Mouse (Mus musculus) ES-Bruce4 (cell line): Measurements from ENCODE around the gene Sfswap. TPM values are rescaled to one million over a fixed set of nuclear protein-coding genes. Genes with fewer than 3 reads are reported as not detected.

Experiments used
- H3K27ac ChIP-seq: 2 replicates; pipeline ENCODE4 v1.5.1; 2012; ENCODE audit warnings: low read length, inconsistent platforms; ENCODE audit not compliant: insufficient read depth
- H3K27me3 ChIP-seq: 2 replicates; pipeline ENCODE4 v1.6.1; 2012; ENCODE audit warnings: mild to moderate bottlenecking, low read length, inconsistent platforms; ENCODE audit not compliant: control insufficient read depth, poor library complexity, insufficient read depth, severe bottlenecking
- H3K36me3 ChIP-seq: 2 replicates; pipeline ENCODE4 v1.6.1; 2012; ENCODE audit warnings: inconsistent platforms, mild to moderate bottlenecking, low read length, moderate library complexity; ENCODE audit not compliant: control insufficient read depth, poor library complexity, insufficient read depth, severe bottlenecking
- H3K4me1 ChIP-seq: one replicate; pipeline ENCODE4 v1.8.1; 2011; ENCODE audit warnings: low read length; ENCODE audit not compliant: control insufficient read depth, insufficient read depth
- H3K4me3 ChIP-seq: 2 replicates; pipeline ENCODE4 v1.5.1; 2011; ENCODE audit warnings: low read depth, mild to moderate bottlenecking, low read length
- H3K9ac ChIP-seq: 2 replicates; pipeline ENCODE4 v1.6.1; 2012; ENCODE audit warnings: low read depth, mild to moderate bottlenecking, inconsistent platforms; ENCODE audit not compliant: poor library complexity, severe bottlenecking
- H3K9me3 ChIP-seq: replicated peaks from 2 replicates; pipeline ENCODE4 v1.6.1; 2012; ENCODE audit warnings: mild to moderate bottlenecking, low read length, inconsistent platforms; ENCODE audit not compliant: control insufficient read depth, poor library complexity, insufficient read depth, severe bottlenecking
- CTCF ChIP-seq: IDR thresholded peaks from one replicate; pipeline ENCODE4 v1.8.1; 2011; ENCODE audit warnings: low read depth, low read length
- EP300 ChIP-seq: IDR thresholded peaks from 2 replicates; pipeline ENCODE4 v1.6.1; 2011; ENCODE audit warnings: low read depth, low read length; ENCODE audit not compliant: insufficient read depth
- POLR2A ChIP-seq: IDR thresholded peaks from one replicate; pipeline ENCODE4 v1.8.1; 2011; ENCODE audit warnings: low read length; ENCODE audit not compliant: insufficient read depth
- polyA plus RNA-seq: library from polyadenylated mRNA; stranded (reverse); fragments of >200 nt; gene quantifications from 2 replicates; pipeline ENCODE4 v1.2.4, GENCODE M21; 2011; ENCODE audit warnings: low read depth; ENCODE audit not compliant: missing spikeins, insufficient read depth, insufficient read length

Sfswap gene
- polyA plus RNA-seq, 1 experiment: 72.7 TPM

DNA sequence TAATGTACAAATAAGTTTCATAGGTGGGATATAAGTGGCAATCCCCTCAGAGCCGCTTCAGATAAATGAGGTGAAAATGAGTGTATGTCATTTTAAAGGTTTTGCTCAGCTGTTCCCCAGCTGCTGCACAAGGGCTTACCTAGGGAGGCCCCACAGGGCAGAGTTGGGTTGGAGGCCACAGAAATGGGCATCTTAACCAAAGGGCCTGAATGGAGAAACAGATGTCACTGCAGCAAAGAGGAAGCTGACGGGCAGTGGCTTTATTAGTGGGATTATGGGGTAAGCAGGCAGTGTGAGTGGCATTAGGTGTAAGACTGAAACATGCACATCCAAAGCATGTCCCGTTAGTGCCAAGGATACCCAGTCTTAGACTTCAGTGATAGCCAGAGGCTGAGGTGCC, 20.9 kb downstream of the Sfswap start:
- TF ChIP-seq POLR2A: no peak
- no peak for TF ChIP-seq EP300
- Histone ChIP-seq H3K4me3 (no peak overlapping the region), H3K4me1 (no peaks in the 10 kb centered on the region), H3K9me3 (no peaks in the 10 kb centered on the region), H3K36me3 (peaks cover 26% of the 10 kb centered on the region), H3K9ac (no peak overlapping the region), H3K27ac (no peak overlapping the region), H3K27me3 (no peaks in the 10 kb centered on the region)

DNA sequence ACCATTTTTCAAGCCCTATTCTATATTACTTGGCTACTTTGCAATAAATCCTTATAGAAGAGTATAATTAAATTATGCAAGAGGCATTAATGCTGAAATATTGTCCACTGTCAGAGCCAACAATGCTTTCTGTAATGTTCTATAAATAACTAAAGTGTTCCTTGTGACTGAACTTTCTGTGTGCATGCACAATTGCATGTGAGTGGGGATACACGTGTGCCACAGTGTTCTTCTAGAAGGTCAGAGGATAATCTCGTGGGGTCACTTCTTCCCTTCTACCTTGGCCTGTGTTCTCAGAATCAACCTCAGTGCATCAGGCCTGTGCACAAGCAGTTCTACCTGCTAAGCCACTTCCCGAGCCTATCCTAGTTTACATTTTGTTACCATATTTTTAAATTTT, 22.1 kb downstream of the Sfswap start:
- no peak for TF ChIP-seq CTCF
- no peak for TF ChIP-seq POLR2A
- no peak for TF ChIP-seq EP300
- no peaks in the 10 kb centered on the region for H3K27me3 ChIP-seq
- no peak overlapping the region for H3K4me3 ChIP-seq
- H3K27ac ChIP-seq: no peak overlapping the region
- H3K9me3 ChIP-seq: no peaks in the 10 kb centered on the region
- no peaks in the 10 kb centered on the region for H3K4me1 ChIP-seq
- H3K36me3 ChIP-seq: peaks cover 24% of the 10 kb centered on the region
- no peak overlapping the region for H3K9ac ChIP-seq

DNA sequence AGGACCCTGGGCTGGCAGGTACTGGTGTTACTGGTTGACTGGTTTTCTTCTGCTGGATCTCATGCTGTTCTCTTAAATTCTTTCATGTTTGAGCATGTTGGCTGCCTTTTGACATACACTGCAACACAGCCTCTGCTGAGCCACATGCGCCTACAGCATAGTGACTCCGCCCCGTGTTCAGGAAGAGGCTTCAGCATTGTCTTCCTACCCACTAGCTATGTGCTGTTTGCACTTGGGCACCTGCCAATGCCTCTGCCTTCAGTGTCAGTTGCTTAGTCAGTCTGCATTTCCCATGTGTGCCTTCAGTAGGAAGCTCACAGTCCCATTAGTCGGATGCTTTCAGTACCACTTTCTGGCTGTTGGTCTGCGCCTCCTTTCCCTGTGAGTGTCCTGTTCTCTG, 23.7 kb downstream of the Sfswap start:
- Histone ChIP-seq H3K27me3 (no peaks in the 10 kb centered on the region), H3K9ac (no peak overlapping the region), H3K9me3 (no peaks in the 10 kb centered on the region), H3K4me1 (no peaks in the 10 kb centered on the region), H3K4me3 (no peak overlapping the region), H3K36me3 (peaks cover 27% of the 10 kb centered on the region), H3K27ac (no peak overlapping the region)
- TF ChIP-seq POLR2A (no peak), CTCF (no peak), EP300 (no peak)

DNA sequence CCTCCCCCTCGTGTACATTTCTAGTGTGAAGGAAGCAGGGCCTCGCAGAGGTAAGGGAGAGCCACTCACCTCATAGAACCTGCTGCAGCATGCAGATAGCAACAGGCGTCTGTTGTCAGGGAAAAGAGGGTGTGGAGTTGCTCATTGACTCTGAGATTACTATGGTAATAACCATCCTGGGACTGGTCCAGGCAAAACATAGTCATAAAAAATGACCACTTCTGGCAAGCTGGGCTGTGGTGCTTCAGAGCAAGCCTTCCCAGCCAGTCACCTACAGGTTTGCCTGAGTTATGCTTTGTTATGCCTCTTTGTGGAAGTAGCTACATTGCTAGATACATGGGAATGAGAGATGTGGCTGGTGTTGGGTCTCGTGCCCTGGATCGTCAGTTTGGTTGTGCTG, 26.1 kb downstream of the Sfswap start:
- no peaks in the 10 kb centered on the region for H3K9me3 ChIP-seq
- H3K27me3 ChIP-seq: no peaks in the 10 kb centered on the region
- no peak overlapping the region for H3K27ac ChIP-seq
- no peaks in the 10 kb centered on the region for H3K4me1 ChIP-seq
- H3K4me3 ChIP-seq: no peak overlapping the region
- peaks cover 29% of the 10 kb centered on the region for H3K36me3 ChIP-seq
- TF ChIP-seq POLR2A (no peak), CTCF (no peak), EP300 (no peak)
- no peak overlapping the region for H3K9ac ChIP-seq

DNA sequence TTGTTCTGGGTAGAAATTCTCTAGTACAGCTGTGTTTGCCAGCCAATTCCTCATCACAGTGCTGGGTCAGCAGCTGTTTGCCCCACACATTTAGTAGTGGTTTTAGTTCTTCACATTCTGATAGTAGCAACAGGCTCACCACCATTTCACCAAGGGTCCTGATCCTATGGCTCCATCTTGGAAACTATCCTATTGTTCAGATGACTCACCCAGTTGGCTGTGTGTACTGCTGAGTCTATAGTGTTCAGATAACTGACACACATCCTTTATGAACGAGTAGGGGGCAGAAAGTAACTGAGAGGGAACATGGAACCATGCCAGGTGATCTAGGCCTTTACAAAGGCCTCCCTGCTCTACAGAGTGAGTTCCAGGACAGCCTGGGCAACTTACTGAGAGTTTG, 28.6 kb downstream of the Sfswap start:
- Histone ChIP-seq H3K27ac (no peak overlapping the region), H3K4me3 (no peak overlapping the region), H3K9me3 (no peaks in the 10 kb centered on the region), H3K9ac (no peak overlapping the region), H3K27me3 (no peaks in the 10 kb centered on the region), H3K36me3 (peaks cover 25% of the 10 kb centered on the region), H3K4me1 (no peaks in the 10 kb centered on the region)
- TF ChIP-seq POLR2A (no peak), CTCF (no peak), EP300 (no peak)

DNA sequence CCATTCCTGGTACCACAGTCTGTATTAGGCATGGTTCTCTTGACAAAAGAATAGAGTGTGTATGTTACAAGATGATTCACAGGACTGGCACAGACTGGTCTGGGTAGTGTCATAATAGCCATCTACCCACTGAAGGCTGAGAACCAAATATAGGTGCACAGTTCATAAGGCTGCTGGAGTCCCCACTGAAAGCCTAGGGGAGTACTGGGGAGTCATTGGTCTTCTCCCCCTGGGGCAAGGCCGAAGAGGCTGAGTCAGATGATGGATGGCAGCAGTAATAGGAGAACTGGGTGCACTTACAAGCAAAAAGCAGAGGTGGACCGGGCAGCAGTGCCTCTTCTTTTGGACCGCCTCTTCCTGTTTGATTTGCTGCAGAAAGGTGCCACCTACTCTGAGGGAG, 32.7 kb downstream of the Sfswap start:
- no peaks in the 10 kb centered on the region for H3K9me3 ChIP-seq
- H3K4me3 ChIP-seq: no peak overlapping the region
- no peaks in the 10 kb centered on the region for H3K4me1 ChIP-seq
- H3K36me3 ChIP-seq: peaks cover 10% of the 10 kb centered on the region; the same call in 1 of the 2 replicates
- H3K27me3 ChIP-seq: no peaks in the 10 kb centered on the region
- no peak overlapping the region for H3K9ac ChIP-seq
- TF ChIP-seq EP300 (no peak), CTCF (no peak), POLR2A (no peak)
- no peak overlapping the region for H3K27ac ChIP-seq
